Mouse (Mus musculus): ENCODE data around the gene Apof.
"Not testable (repeated sequence)": the region's sequence is repeated elsewhere in the genome, so short reads cannot be mapped to it uniquely, and the experiment has no call there.

The Apof gene

DNA sequence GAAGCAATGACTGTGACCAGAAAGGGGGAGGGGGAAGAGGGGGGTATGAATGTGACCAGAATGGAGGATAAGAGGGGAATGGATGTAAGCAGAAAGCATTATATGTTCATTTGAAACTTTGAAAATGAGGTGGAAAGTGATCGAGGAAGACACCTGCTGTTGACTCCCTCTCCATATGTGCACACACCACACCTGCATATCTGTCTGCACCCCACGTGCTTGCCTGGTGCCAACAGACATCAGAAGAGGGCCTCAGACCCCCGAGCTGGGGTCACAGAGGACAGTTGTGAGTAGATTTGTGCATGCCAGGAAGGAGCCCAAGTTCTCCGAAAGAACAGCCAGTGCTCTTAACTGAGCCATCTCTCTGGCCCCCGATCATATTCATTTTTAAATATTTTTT is 8.5 kb upstream of the Apof start:
- DNase-seq, result no peak

DNA sequence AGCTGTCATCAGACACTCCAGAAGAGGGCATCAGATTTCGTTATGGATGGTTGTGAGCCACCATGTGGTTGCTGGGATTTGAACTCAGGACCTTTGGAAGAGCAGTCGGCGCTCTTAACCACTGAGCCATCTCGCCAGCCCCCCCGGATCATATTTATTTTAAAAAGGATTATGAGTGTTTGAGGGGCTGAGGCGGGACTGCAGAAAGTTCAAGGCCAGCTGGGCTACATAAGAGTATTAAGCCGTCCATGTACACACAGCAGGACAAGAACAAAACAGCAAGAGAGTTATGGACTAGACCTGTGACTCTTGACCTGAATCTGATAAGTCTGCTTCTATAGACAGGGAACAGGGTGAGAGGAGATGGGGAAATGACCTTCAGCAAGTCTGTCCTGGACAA is 8.1 kb upstream of the Apof start:
- DNase-seq, result not testable (repeated sequence)

DNA sequence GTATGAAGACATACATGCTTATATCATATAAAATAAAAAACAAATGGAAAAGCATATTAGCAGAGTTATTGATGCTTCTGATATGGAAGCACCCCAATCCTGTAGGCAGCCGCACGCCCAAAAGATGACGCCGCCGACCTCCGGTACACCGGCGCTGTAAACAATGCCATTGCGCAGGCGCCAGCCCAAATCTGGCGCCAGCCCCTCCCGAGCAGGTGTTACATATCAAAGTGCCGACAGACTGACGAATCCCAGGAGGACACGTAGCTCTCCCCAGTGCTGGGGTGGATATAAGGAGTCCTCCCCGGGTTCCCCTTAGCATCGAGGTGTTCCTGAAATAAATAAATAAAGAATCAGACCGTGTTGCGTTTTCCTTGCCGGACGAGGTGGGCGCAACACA is 6.2 kb upstream of the Apof start:
- no peak for DNase-seq

DNA sequence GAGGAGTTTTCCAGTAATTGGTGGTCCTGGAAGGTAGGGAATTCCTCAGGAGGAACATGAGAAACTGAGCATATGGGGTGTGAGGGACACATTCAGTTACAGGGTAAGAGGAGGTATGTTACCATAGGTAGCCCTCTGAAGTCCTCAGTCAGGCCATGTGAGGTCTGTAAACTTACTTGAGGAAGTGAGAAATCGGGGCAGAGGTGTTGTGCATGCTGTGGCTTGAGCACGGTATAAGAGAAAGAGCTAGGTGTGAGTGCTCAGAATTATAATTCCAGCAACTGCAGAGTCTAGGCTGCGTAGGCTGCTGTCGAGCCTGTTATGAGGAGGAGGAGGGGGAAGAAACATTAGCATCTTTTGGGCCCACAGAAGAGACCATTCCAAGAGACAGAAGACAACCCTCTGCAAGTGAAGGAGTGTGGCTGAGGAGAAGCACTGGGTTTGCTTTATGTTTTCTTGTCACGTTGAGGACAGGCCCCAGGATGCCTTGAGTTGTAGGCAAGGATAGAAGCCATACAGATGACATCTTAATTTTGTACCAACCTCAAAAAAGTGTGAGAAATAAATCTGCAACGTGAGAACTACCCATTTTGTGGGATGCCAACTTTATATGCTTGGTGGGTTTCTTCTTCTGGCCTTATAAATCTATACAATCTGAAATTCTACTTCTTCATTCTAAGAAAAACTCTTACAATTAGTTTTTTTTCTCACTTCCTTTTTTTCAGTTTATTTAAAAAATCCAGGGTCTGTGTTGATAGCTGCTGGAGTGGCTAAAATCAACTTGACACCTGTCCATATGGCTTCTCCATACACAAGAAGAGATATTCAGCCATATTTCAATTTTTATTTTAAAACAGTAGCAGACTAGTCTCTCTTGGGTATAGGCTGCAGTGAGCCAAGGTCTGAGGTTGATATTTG is 4.8 kb upstream of the Apof start:
- DNase-seq, result peak; percentile 47 to 49

DNA sequence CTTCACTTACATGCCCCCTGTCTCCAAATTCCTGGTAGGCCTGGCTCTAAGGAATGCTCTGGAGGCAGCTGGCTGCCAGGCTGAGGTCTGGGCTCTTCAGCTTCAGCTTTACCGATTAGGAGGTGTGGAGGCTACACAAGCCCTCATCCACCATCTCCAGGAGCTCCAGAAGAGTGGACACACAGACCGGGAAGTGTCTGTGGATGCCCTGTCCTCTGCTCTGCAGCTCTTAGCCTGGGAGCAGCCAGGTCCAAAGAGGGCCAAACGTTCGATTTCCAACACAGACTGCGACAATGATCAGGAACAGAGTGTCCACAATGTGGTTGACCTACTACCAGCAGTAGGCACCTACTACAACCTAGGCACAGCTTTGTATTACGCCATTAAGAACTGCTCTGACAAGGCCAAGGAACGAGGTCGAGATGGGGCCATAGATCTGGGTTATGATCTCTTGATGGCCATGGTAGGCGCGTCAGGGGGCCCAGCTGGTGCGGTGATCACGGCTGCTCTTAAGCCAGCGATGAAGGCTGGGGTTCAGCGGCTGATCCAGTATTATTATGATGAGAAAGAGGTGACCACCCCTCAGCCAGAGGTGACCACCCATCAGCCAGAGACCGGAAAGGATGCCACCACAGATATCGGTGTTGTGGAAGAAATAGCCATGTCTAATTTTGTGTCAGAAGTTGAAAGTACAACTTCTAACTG is 887 bp downstream of the Apof start:
- DNase-seq, result no peak

DNA sequence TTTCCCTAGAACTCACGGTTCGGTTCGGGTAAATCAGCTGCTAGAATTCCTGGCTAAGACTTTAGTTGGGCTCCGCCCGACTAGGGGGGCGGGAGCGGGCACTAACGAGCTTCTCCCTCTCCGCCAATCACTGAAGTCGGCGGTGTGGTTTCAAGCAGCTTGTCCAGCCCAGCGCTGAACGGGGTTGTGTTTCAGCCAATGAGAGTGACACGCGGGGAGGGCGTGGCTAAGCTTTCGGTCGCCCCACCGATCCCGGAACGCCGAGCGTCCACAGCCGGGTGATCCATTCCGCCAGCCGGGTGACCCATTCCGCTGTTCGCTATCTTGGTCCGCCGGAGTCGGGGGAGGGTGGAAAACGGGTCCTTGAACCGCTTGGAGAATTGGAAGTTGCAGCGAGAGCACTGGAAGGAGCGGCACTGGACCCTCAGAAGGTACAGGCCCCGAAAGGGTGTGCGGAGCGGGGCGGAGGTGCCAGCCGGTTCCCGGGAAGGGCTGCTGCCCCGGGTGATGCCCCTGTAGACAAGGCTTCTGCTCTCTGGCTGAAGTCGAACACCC is 1.9 kb downstream of the Apof start, which contains the start of gene Stat2:
Stat2 (plus strand) TSS at position 273 of the 555 bp plus-strand sequence.
- peak; percentile 91 to 93 for DNase-seq

DNA sequence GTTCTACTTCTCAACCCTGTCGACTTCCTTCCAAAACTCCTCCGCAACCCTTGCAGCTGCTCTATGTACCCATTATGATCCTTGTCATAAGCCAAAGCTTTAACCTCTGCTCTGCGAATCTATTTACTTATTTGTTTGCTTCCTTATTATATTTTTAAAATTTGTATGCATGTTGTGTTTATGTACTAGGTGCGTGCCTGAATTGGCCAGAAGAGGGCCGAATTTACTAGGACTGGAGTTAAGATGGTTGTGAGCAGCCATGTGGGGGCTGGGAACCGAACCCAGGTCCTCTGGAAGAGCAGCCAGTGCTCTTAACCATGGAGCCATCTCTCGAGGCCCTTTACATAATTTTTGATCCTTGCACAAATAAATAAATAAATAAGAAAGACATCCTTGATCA is 2.4 kb downstream of the Apof start:
- DNase-seq, result peak in 1 of 2 experiments; percentile 32

DNA sequence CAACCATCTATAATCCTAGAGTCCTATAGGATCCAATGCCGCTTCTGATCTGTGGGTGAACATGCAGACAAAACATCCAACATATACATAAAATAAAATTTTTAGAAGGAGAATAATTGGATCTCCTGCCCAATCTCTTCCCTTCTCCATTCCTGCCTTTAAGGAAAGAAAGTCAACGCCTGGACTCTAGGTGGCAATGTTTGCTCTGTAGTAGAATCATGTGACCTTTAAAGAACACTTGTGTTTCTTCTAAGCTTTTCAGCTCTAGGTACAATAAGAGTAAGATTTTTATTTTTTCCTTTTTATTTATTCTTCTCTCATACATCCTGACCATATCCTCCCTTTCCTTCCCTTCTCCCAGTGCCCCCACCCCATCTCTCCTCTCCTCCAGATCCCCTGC is 3.4 kb downstream of the Apof start:
- no peak for DNase-seq

DNA sequence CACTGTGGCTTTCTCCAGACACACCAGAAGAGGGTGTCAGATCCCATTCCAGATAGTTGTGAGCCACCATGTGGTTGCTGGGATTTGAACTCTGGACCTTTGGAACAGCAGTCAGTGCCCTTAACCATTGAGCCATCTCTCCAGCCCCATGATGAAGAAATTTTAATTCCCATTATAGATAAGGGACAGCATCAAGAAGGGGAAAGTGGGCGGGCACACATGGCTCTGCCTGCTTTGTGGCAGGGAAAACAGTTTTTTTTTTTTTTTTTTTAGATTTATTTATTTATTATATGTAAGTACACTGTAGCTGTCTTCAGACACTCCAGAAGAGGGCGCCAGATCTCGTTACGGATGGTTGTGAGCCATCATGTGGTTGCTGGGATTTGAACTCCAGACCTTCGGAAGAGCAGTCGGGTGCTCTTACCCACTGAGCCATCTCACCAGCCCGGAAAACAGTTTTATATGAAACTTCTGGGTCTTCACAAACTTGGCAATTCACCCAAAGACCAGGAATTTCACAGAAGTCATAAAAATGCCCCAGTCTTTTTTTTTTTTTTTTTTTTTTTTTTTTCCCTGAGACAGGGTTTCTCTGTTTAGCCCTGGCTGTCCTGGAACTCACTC is 4.5 kb downstream of the Apof start:
- DNase-seq, result not testable (repeated sequence)

DNA sequence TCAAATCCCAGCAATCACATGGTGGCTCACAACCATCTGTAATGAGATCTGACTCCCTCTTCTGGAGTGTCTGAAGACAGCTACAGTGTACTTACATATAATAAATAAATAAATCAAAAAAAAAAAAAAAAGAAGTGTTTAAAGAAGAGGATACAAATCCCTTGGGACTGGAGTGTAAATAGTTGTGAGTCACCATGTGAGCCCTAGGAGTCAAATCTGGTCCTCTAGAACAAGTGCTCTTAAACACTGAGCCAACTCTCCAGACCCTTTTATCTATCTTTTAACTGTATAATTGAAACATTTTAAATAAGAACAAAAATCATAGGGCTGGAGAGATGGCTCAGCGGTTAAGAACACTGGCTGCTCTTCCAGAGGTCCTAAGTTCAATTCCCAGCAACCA is 6.9 kb downstream of the Apof start:
- not testable (repeated sequence) for DNase-seq

DNA sequence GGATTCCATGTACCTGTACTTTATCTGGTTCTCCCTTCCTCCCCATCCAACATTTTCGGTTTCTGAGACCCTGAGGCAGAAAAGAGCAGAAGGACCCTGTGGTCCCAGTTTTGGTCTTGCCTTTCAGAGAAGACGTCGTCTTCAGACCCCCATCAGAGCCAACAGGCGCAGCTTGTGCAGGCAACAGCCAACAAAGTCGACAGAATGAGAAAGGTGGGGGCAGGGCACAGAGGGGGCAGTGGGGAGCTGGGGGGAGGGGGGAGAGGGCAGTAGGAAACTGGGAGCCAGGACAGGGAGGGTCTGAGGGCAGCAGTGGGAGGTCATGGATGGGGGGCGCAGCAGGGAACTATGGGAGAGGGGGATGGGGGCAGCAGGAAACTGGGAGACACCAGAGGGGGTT is 9.7 kb downstream of the Apof start:
- DNase-seq, result no peak

DNA sequence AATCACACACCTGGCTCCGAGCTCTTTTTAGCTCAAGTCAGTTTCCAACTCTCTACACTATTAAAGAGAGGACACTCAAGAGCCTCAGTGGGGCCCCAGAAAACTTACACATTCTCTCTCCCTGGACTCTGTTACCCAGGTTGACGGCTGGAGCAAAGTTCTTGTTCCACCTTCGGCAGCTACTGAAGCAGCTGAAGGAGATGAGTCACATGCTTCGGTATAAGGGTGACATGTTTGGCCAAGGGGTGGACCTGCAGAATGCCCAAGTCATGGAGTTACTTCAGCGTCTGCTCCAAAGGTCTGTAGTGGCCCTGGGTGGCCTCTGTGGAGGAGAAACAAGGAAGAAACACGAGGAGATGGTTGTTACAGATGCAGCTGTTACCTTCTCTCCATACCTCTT is 12.5 kb downstream of the Apof start:
- DNase-seq, result no peak

DNA sequence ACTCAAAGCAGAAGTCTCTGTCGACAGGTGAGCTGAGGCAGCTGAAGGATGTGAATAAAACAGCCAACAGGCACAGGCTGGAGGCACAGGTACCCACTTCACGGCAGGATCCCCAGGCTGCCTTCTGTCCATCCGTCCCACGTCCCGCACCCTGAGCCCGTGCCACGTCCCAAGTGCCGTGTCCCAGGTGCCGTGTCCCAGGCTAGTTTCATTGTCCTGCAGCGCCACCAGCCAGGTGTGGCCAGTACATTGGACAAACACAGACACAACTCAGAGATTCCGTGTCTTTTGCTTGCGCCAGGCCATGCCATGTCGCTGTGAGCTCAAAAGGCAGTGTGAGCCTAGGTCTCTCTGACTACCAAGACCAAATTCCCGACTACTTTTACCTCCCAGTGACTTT is 13.2 kb downstream of the Apof start:
- DNase-seq, result no peak

DNA sequence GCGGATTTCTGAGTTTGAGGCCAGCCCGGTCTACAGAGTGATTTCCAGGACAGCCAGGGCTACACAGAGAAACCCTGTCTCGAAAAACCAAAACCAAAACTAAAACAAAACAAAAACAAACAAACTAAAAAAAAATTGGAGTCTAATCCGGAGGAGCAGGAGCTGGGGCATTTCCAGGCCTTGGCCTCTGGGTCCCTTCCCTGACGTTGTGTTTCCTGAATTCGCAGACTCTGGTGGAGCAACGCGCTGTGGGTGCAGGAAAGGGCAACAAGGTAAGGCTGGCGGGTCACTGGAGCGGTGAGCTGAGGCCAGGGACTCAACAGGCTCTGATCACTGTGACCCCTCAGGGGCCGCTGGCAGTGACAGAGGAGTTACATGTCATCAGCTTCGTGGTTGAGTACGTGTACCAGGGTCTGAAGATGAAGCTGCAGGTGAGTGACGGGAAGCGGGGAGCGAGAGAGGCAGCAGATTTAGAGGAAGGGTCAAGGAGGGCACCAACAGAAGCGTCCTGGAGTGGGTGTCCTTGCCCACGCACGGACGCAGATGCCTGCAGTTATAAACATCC is 14.5 kb downstream of the Apof start:
- no peak for DNase-seq

DNA sequence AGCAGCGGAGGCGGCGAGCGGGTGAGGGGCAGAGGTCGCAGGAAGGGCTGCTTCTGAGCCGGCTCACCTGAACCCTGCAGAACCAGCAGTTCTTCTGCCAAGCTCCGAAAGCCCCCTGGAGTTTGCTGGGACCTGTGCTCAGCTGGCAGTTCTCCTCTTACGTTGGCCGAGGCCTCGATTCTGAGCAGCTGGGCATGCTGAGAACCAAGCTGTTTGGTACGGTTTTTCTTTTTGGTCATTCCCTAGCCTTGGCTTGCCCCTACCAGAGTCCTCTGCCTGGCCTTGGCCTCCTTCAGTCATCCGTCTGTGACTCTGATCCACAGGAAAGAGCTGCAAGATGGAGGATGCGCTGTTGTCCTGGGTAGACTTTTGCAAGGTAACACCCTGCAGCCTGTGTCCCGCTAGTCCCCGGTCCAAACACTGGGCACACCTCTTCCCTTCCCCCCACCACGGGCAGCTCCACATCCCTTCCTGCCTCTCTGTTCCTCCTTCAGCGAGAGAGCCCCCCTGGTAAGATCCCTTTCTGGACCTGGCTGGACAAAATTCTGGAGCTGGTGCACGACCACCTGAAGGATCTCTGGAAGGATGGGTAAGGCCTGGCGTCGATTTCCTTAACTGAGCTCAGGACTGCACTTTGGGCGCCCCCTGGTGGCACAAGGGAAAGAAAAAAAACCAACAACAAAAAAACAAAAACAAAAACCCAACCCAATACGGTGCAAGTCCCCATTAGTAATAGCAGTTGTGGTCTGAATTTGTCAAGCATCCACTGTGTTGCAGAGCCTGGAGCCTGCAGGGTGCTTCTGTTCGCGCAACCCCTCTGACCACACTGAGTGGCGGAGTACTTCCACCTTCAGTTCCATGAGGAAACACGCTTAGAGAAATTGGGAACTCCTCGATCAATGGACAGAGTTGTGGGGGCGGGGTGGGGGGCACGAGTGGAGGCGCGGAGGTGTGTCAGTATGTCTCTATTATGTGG is 15.4 kb downstream of the Apof start:
- DNase-seq, result peak; percentile 84

DNA sequence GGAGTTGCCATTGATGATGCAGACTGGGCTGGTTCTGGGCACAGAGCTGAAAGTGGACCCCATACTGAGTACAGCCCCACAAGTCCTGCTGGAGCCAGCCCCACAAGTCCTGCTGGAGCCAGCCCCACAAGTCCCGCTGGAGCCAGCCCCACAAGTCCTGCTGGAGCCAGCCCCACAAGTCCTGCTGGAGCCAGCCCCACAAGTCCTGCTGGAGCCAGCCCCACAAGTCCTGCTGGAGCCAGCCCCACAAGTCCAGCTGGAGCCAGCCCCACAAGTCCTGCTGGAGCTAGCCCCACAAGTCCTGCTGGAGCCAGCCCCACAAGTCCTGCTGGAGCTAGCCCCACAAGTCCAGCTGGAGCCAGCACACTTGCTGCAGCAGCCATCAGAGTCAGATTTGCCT is 22.1 kb downstream of the Apof start:
- not testable (repeated sequence) for DNase-seq

DNA sequence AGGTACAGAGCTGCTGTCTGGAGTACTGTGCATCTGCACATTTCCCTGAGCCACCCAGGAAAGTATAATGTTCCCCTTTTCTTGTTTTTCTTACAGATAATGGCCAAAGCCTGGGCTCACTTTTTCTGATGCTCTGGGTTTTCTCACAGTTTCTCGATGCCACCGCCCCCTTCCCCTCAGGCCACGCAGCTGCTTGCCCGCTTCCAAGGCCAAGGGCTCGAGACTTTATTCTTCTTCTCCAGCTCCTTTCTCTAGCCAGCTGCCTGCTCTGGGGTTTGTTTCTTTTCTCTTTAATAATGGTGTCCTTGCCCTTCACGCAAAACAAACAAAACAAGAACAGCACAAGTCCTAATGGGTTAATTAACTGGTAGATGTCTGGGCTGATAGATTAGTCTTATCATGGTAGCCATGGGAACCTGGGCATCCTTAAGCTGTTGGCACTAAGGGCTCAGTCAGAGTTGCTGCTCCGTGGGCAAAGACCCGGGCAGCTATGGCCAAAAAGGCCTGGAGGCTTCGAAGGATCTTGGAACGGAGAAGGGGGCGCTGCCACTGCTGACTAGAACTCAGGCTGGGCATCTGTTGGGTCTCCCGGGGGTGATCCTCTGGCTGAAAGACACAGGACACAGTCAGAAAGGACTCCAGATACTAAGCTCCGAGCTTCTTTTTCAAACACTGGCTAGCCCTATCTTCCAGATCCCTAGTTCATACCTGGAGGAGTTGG is 28.1 kb downstream of the Apof start:
- DNase-seq, result no peak

DNA sequence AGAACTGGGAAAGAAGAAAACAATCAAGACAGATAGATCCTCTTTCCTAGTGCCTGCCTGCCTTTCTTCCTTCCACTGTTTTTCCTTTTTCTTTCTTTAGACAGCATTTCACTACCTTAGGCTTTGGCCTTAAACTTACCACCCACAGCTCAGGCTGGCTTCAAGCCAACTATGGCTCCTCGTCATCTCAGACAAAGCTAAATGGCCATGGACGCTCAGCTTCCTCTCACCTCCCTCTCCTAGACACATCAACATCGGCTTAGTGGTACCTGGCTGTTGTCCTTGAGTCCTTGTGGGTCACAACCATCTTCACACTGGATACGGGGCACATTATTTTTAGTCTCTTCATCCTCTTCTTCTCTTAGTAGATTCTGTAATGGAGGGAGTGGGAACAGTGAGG is 28.8 kb downstream of the Apof start:
- DNase-seq, result no peak

DNA sequence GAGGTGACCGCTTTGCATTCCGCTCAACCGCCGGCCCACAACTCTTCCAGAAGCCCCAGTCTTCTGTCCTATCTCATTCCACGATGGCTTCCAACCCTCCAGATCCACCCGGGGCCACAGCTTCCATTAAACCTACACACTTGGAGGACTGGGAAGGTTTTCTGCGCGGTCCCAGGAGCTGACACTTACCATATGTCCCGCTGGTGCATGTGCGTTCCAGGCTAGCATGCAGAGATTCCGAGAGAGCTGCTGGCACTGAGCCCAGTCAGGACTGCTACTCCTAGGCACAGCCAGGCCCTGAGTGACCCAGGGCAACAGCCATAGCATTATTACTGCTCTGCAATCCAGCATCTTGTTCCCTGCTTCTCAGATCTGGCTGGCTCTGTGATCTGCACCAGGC is 29.2 kb downstream of the Apof start:
- no peak for DNase-seq

DNA sequence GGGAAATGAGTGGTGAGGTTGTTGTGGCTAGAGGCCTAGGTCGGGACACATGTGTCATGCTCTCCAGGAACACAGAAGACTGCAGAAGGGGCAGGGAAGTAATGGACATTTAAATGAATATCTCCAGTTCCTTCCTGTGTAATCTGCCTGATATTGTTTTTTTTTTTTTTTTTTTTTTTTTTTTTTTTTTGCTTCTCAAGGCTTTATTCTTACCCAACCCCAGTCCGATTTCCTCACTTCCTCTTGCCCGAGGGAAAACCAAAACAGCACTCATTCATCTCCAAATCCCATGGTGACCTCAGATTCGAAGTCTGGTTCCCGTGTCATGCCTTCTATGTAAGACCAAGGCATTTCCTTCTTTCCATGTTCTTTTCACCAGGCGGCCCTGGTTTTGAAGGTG is 29.8 kb downstream of the Apof start:
- DNase-seq, result no peak

DNA sequence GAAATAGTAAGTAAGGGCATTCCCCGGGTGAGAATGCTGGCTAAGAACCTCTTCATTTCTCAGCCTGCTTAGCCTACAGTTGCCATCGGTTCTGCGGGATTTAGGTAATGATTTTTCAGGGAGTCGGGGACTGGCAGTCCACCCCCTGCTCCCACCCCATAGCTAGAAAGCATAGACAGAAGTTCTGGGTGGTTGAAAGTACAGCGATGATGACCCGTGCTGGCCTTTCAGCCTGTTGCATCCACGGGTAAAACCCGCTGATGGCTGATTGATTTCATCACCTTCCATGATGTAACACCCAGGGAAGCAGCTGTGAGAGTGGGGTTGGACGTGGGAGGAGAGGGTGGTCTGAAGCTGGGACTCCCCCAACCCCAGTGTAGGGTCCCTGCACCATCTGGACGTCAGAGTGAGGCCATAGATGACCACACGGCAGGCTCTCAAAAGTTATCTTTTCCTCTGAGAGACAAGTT is 30.3 kb downstream of the Apof start, which contains the start of gene Il23a:
Il23a (minus strand) TSS at position 51 of the 470 bp plus-strand sequence.
- DNase-seq, result no peak

Measured in B cell, adult 2 months (primary cell).